Mouse (Mus musculus): ENCODE data around the gene Srpx2.

GRCm38 (mm10) chrX:133888111-133888510, 20.1 kb upstream of the Srpx2 start:
- TF ChIP-seq POLR2A (IDR thresholded peaks at IDR 0.05; ENCODE audit: low read depth, low read length) = no peak
- TF ChIP-seq ZNF384 (IDR thresholded peaks at IDR 0.05; ENCODE audit: low read depth, low read length) = no peak
- no peak for TF ChIP-seq CTCF (conservative IDR thresholded peaks at IDR 0.05 in 1 of 2, IDR thresholded peaks at IDR 0.05 in 1 of 2; ENCODE audit: low read depth in 2 of 2, low read length in 2 of 2)
- TF ChIP-seq ETS1 (conservative IDR thresholded peaks at IDR 0.05; ENCODE audit: low read depth, low read length) = no peak
- no peak for TF ChIP-seq TCF12 (IDR thresholded peaks at IDR 0.05; ENCODE audit: low read depth, low read length)
- TF ChIP-seq NELFE (IDR thresholded peaks at IDR 0.05; ENCODE audit: low read depth, low read length) = no peak
- no peak for TF ChIP-seq KAT2A (IDR thresholded peaks at IDR 0.05; ENCODE audit: insufficient replicate concordance, low read length)
- no peak for TF ChIP-seq GABPA (IDR thresholded peaks at IDR 0.05; ENCODE audit: insufficient replicate concordance, low read depth, low read length)
- TF ChIP-seq MAFK (IDR thresholded peaks at IDR 0.05; ENCODE audit: insufficient replicate concordance, low read length) = no peak
- no peak for TF ChIP-seq EP300 (IDR thresholded peaks at IDR 0.05; ENCODE audit: low read length)
- TF ChIP-seq MXI1 (IDR thresholded peaks at IDR 0.05; ENCODE audit: low read depth, low read length) = no peak
- no peak for TF ChIP-seq PAX5 (IDR thresholded peaks at IDR 0.05; ENCODE audit: low read length)
- no peak for TF ChIP-seq UBTF (IDR thresholded peaks at IDR 0.05; ENCODE audit: low read depth, low read length)
- TF ChIP-seq ZMIZ1 (IDR thresholded peaks at IDR 0.05; ENCODE audit: low read depth, low read length) = no peak

Measured in CH12.LX (cell line).